Mouse (Mus musculus): ENCODE data around the gene Robo4.

GRCm38 (mm10) chr9:37371232-37371801 lies 30.4 kb upstream of the Robo4 start:
- TF ChIP-seq JUND (IDR thresholded peaks at IDR 0.05; ENCODE audit: low read depth, low read length) (no peak), CTCF (IDR thresholded peaks at IDR 0.05 in 2 of 3, conservative IDR thresholded peaks at IDR 0.05 in 1 of 3; ENCODE audit: control insufficient read depth in 1 of 3, insufficient read depth in 1 of 3, low read depth in 2 of 3, low read length in 3 of 3, poor library complexity in 1 of 3, severe bottlenecking in 1 of 3) (no peak), POLR2A (IDR thresholded peaks at IDR 0.05; ENCODE audit: control insufficient read depth in 1 of 2, insufficient read depth in 1 of 2, low read depth in 1 of 2, low read length in 2 of 2, poor library complexity in 1 of 2) (no peak), SIN3A (IDR thresholded peaks at IDR 0.05; ENCODE audit: low read length) (no peak), USF1 (IDR thresholded peaks at IDR 0.05; ENCODE audit: low read depth, low read length) (no peak), EP300 (IDR thresholded peaks at IDR 0.05; ENCODE audit: low read depth in 1 of 2, low read length in 2 of 2) (no peak), RAD21 (IDR thresholded peaks at IDR 0.05; ENCODE audit: low read depth, low read length) (no peak), TAL1 (IDR thresholded peaks at IDR 0.05; ENCODE audit: low read length) (no peak)

Measured in MEL (cell line).